Mouse (Mus musculus): ENCODE data around the gene Gins3. TPM values are rescaled to one million over a fixed set of nuclear protein-coding genes. Genes with fewer than 3 reads are reported as not detected.

The Gins3 gene
- polyA plus RNA-seq (2012; rRNA removed): 1.3 and 1.5 TPM in 2 replicates

- 0 out of 2 replicates have a peak within 1 kb of the TSS, but pooled peaks have one; percentile 19 for H3K27ac ChIP-seq (ENCODE audit: control insufficient read depth, insufficient read depth, low read depth, low read length)
- H3K27me3 ChIP-seq (ENCODE audit: control insufficient read depth, insufficient read depth, low read length): no peaks in the 10 kb centered on the region
- 0 out of 2 replicates have a peak, but pooled peaks have one; percentile 53 for TF ChIP-seq POLR2A (IDR thresholded peaks at IDR 0.05; ENCODE audit: control insufficient read depth, low read depth, low read length)
- TF ChIP-seq CTCF (IDR thresholded peaks at IDR 0.05; ENCODE audit: control insufficient read depth, insufficient read depth, insufficient replicate concordance, low read depth, low read length): no peak
- H3K36me3 ChIP-seq (ENCODE audit: control insufficient read depth, insufficient read depth, low read length): no peaks in the 10 kb centered on the region
- peak within 1 kb of the TSS; percentile 87 for H3K4me3 ChIP-seq (ENCODE audit: control insufficient read depth, low read depth, low read length)
- H3K4me1 ChIP-seq (ENCODE audit: control insufficient read depth, insufficient read depth, low read length): 0 out of 2 replicates have a peak, but pooled peaks cover 2% of the 10 kb centered on the region
Measured at GRCm38 (mm10) chr8:95633262-95634062, at the start of gene Gins3. Gene Gins3, plus strand, starts transcription at chr8:95633453.

GRCm38 (mm10) chr8:95587339-95587738 lies 45.9 kb upstream of the Gins3 start:
- H3K4me1 ChIP-seq (ENCODE audit: control insufficient read depth, insufficient read depth, low read length): peaks cover 3% of the 10 kb centered on the region
- H3K36me3 ChIP-seq (ENCODE audit: control insufficient read depth, insufficient read depth, low read length): no peaks in the 10 kb centered on the region
- TF ChIP-seq CTCF (IDR thresholded peaks at IDR 0.05; ENCODE audit: control insufficient read depth, insufficient read depth, insufficient replicate concordance, low read depth, low read length): no peak
- TF ChIP-seq POLR2A (IDR thresholded peaks at IDR 0.05; ENCODE audit: control insufficient read depth, low read depth, low read length): no peak
- no peak overlapping the region for H3K27ac ChIP-seq (ENCODE audit: control insufficient read depth, insufficient read depth, low read depth, low read length)
- H3K27me3 ChIP-seq (ENCODE audit: control insufficient read depth, insufficient read depth, low read length): no peaks in the 10 kb centered on the region
- no peak overlapping the region for H3K4me3 ChIP-seq (ENCODE audit: control insufficient read depth, low read depth, low read length)

GRCm38 (mm10) chr8:95589282-95589681 lies 44.0 kb upstream of the Gins3 start:
- no peaks in the 10 kb centered on the region for H3K27me3 ChIP-seq (ENCODE audit: control insufficient read depth, insufficient read depth, low read length)
- no peak overlapping the region for H3K27ac ChIP-seq (ENCODE audit: control insufficient read depth, insufficient read depth, low read depth, low read length)
- H3K4me3 ChIP-seq (ENCODE audit: control insufficient read depth, low read depth, low read length): no peak overlapping the region
- H3K36me3 ChIP-seq (ENCODE audit: control insufficient read depth, insufficient read depth, low read length): no peaks in the 10 kb centered on the region
- TF ChIP-seq CTCF (IDR thresholded peaks at IDR 0.05; ENCODE audit: control insufficient read depth, insufficient read depth, insufficient replicate concordance, low read depth, low read length) (no peak), POLR2A (IDR thresholded peaks at IDR 0.05; ENCODE audit: control insufficient read depth, low read depth, low read length) (no peak)
- peaks cover 3% of the 10 kb centered on the region for H3K4me1 ChIP-seq (ENCODE audit: control insufficient read depth, insufficient read depth, low read length)

- TF ChIP-seq POLR2A (IDR thresholded peaks at IDR 0.05; ENCODE audit: control insufficient read depth, low read depth, low read length) (no peak), CTCF (IDR thresholded peaks at IDR 0.05; ENCODE audit: control insufficient read depth, insufficient read depth, insufficient replicate concordance, low read depth, low read length) (no peak)
- Histone ChIP-seq H3K27me3 (ENCODE audit: control insufficient read depth, insufficient read depth, low read length) (no peaks in the 10 kb centered on the region), H3K27ac (ENCODE audit: control insufficient read depth, insufficient read depth, low read depth, low read length) (no peak overlapping the region), H3K4me3 (ENCODE audit: control insufficient read depth, low read depth, low read length) (no peak overlapping the region), H3K4me1 (ENCODE audit: control insufficient read depth, insufficient read depth, low read length) (peaks cover 3% of the 10 kb centered on the region), H3K36me3 (ENCODE audit: control insufficient read depth, insufficient read depth, low read length) (no peaks in the 10 kb centered on the region)
Measured at GRCm38 (mm10) chr8:95590539-95590938, 42.7 kb upstream of the Gins3 start.

GRCm38 (mm10) chr8:95592131-95592780 lies 41.0 kb upstream of the Gins3 start:
- TF ChIP-seq CTCF (IDR thresholded peaks at IDR 0.05; ENCODE audit: control insufficient read depth, insufficient read depth, insufficient replicate concordance, low read depth, low read length): no peak
- TF ChIP-seq POLR2A (IDR thresholded peaks at IDR 0.05; ENCODE audit: control insufficient read depth, low read depth, low read length): no peak
- Histone ChIP-seq H3K27me3 (ENCODE audit: control insufficient read depth, insufficient read depth, low read length) (no peaks in the 10 kb centered on the region), H3K36me3 (ENCODE audit: control insufficient read depth, insufficient read depth, low read length) (no peaks in the 10 kb centered on the region), H3K27ac (ENCODE audit: control insufficient read depth, insufficient read depth, low read depth, low read length) (no peak overlapping the region), H3K4me1 (ENCODE audit: control insufficient read depth, insufficient read depth, low read length) (peaks cover 3% of the 10 kb centered on the region), H3K4me3 (ENCODE audit: control insufficient read depth, low read depth, low read length) (no peak overlapping the region)

- no peaks in the 10 kb centered on the region for H3K36me3 ChIP-seq (ENCODE audit: control insufficient read depth, insufficient read depth, low read length)
- TF ChIP-seq CTCF (IDR thresholded peaks at IDR 0.05; ENCODE audit: control insufficient read depth, insufficient read depth, insufficient replicate concordance, low read depth, low read length): no peak
- TF ChIP-seq POLR2A (IDR thresholded peaks at IDR 0.05; ENCODE audit: control insufficient read depth, low read depth, low read length): no peak
- H3K4me3 ChIP-seq (ENCODE audit: control insufficient read depth, low read depth, low read length): no peak overlapping the region
- no peak overlapping the region for H3K27ac ChIP-seq (ENCODE audit: control insufficient read depth, insufficient read depth, low read depth, low read length)
- H3K4me1 ChIP-seq (ENCODE audit: control insufficient read depth, insufficient read depth, low read length): peaks cover 3% of the 10 kb centered on the region
- H3K27me3 ChIP-seq (ENCODE audit: control insufficient read depth, insufficient read depth, low read length): no peaks in the 10 kb centered on the region
Measured at GRCm38 (mm10) chr8:95593439-95594393, 39.5 kb upstream of the Gins3 start.
